Mouse (Mus musculus): ENCODE measurements at regions not wholly inside any gene's neighbourhood (a gene's known extent, or its start where the extent isn't known, plus 50 kb on each side); places are given as distances from the start of the nearest gene placed in this dataset.

- H3K4me1 ChIP-seq (ENCODE audit: control insufficient read depth, insufficient read depth, low read length), result no peaks in the 10 kb centered on the region
- H3K9ac ChIP-seq (ENCODE audit: low read length), result no peak overlapping the region
- WGBS, result 12% methylated on average over 2 of the region's 2 CpGs
- no peak overlapping the region for H3K4me3 ChIP-seq (ENCODE audit: low read depth, low read length)
- DNase-seq (ENCODE audit: low spot score) (peak; percentile 25), ATAC-seq (ENCODE audit: insufficient read depth, low FRiP score, low TSS enrichment) (peak; percentile 88)
- H3K27me3 ChIP-seq (ENCODE audit: control insufficient read depth, insufficient read depth, low read length), result no peaks in the 10 kb centered on the region
- no peaks in the 10 kb centered on the region for H3K9me3 ChIP-seq (ENCODE audit: control insufficient read depth, low read length)
- no peak overlapping the region for H3K27ac ChIP-seq (ENCODE audit: low read depth, low read length)
- no peaks in the 10 kb centered on the region for H3K36me3 ChIP-seq (ENCODE audit: control insufficient read depth, insufficient read depth, low read length)
- H3K4me2 ChIP-seq (ENCODE audit: low read depth), result no peak overlapping the region
These were observed 62.9 kb downstream of the Fam84a start for GRCm38 (mm10) chr12:14088960-14089359.

GRCm38 (mm10) chr12:14082771-14083170 lies 69.1 kb downstream of the Fam84a start:
- Histone ChIP-seq H3K4me3 (ENCODE audit: low read depth, low read length) (no peak overlapping the region), H3K9me3 (ENCODE audit: control insufficient read depth, low read length) (no peaks in the 10 kb centered on the region), H3K27me3 (ENCODE audit: control insufficient read depth, insufficient read depth, low read length) (no peaks in the 10 kb centered on the region), H3K9ac (ENCODE audit: low read length) (no peak overlapping the region), H3K27ac (ENCODE audit: low read depth, low read length) (no peak overlapping the region), H3K36me3 (ENCODE audit: control insufficient read depth, insufficient read depth, low read length) (no peaks in the 10 kb centered on the region), H3K4me2 (ENCODE audit: low read depth) (no peak overlapping the region), H3K4me1 (ENCODE audit: control insufficient read depth, insufficient read depth, low read length) (no peaks in the 10 kb centered on the region)
- ATAC-seq (ENCODE audit: insufficient read depth, low FRiP score, low TSS enrichment) (no peak), DNase-seq (ENCODE audit: low spot score) (no peak)
- 90% methylated on average over 3 of the region's 3 CpGs for WGBS

- no peak overlapping the region for H3K4me2 ChIP-seq (ENCODE audit: low read depth)
- H3K4me1 ChIP-seq (ENCODE audit: control insufficient read depth, insufficient read depth, low read length), result no peaks in the 10 kb centered on the region
- WGBS, result 77% methylated on average over 1 of the region's 1 CpGs
These were observed 72.0 kb downstream of the Fam84a start for GRCm38 (mm10) chr12:14079892-14080291.

GRCm38 (mm10) chr12:14069049-14069448 lies 82.8 kb downstream of the Fam84a start:
- ATAC-seq (ENCODE audit: insufficient read depth, low FRiP score, low TSS enrichment), result no peak

More at GRCm38 (mm10) chr12:14079892-14080291, 72.0 kb downstream of the Fam84a start:
- DNase-seq (ENCODE audit: low spot score), result no peak
- ATAC-seq (ENCODE audit: insufficient read depth, low FRiP score, low TSS enrichment), result no peak
- no peak overlapping the region for H3K27ac ChIP-seq (ENCODE audit: low read depth, low read length)
- H3K36me3 ChIP-seq (ENCODE audit: control insufficient read depth, insufficient read depth, low read length), result no peaks in the 10 kb centered on the region
- no peaks in the 10 kb centered on the region for H3K27me3 ChIP-seq (ENCODE audit: control insufficient read depth, insufficient read depth, low read length)
- H3K9me3 ChIP-seq (ENCODE audit: control insufficient read depth, low read length), result no peaks in the 10 kb centered on the region
- H3K4me3 ChIP-seq (ENCODE audit: low read depth, low read length), result no peak overlapping the region
- H3K9ac ChIP-seq (ENCODE audit: low read length), result no peak overlapping the region

GRCm38 (mm10) chr12:14065401-14065800 lies 86.5 kb downstream of the Fam84a start:
- Histone ChIP-seq H3K4me1 (ENCODE audit: control insufficient read depth, insufficient read depth, low read length) (no peaks in the 10 kb centered on the region), H3K27ac (ENCODE audit: low read depth, low read length) (no peak overlapping the region), H3K9me3 (ENCODE audit: control insufficient read depth, low read length) (no peaks in the 10 kb centered on the region), H3K4me2 (ENCODE audit: low read depth) (no peak overlapping the region), H3K9ac (ENCODE audit: low read length) (no peak overlapping the region), H3K27me3 (ENCODE audit: control insufficient read depth, insufficient read depth, low read length) (no peaks in the 10 kb centered on the region), H3K4me3 (ENCODE audit: low read depth, low read length) (no peak overlapping the region), H3K36me3 (ENCODE audit: control insufficient read depth, insufficient read depth, low read length) (no peaks in the 10 kb centered on the region)
- no peak for ATAC-seq (ENCODE audit: insufficient read depth, low FRiP score, low TSS enrichment)
- DNase-seq (ENCODE audit: low spot score), result no peak
- 74% methylated on average over 3 of the region's 3 CpGs for WGBS

More at GRCm38 (mm10) chr12:14069049-14069448, 82.8 kb downstream of the Fam84a start:
- no peaks in the 10 kb centered on the region for H3K9me3 ChIP-seq (ENCODE audit: control insufficient read depth, low read length)
- WGBS, result 84% methylated on average over 4 of the region's 4 CpGs
- H3K9ac ChIP-seq (ENCODE audit: low read length), result no peak overlapping the region
- H3K4me2 ChIP-seq (ENCODE audit: low read depth), result no peak overlapping the region
- H3K4me1 ChIP-seq (ENCODE audit: control insufficient read depth, insufficient read depth, low read length), result no peaks in the 10 kb centered on the region
- H3K36me3 ChIP-seq (ENCODE audit: control insufficient read depth, insufficient read depth, low read length), result no peaks in the 10 kb centered on the region
- no peak for DNase-seq (ENCODE audit: low spot score)
- H3K27ac ChIP-seq (ENCODE audit: low read depth, low read length), result no peak overlapping the region
- H3K27me3 ChIP-seq (ENCODE audit: control insufficient read depth, insufficient read depth, low read length), result no peaks in the 10 kb centered on the region
- no peak overlapping the region for H3K4me3 ChIP-seq (ENCODE audit: low read depth, low read length)

- ATAC-seq (ENCODE audit: insufficient read depth, low FRiP score, low TSS enrichment) (no peak), DNase-seq (ENCODE audit: low spot score) (no peak)
- Histone ChIP-seq H3K4me2 (ENCODE audit: low read depth) (no peak overlapping the region), H3K27me3 (ENCODE audit: control insufficient read depth, insufficient read depth, low read length) (no peaks in the 10 kb centered on the region), H3K27ac (ENCODE audit: low read depth, low read length) (no peak overlapping the region), H3K36me3 (ENCODE audit: control insufficient read depth, insufficient read depth, low read length) (no peaks in the 10 kb centered on the region), H3K9ac (ENCODE audit: low read length) (no peak overlapping the region), H3K4me1 (ENCODE audit: control insufficient read depth, insufficient read depth, low read length) (no peaks in the 10 kb centered on the region), H3K9me3 (ENCODE audit: control insufficient read depth, low read length) (no peaks in the 10 kb centered on the region), H3K4me3 (ENCODE audit: low read depth, low read length) (no peak overlapping the region)
- 82% methylated on average over 4 of the region's 4 CpGs for WGBS
These were observed 88.6 kb downstream of the Fam84a start for GRCm38 (mm10) chr12:14063276-14063675.

- Histone ChIP-seq H3K4me3 (ENCODE audit: low read depth, low read length) (no peak overlapping the region), H3K27me3 (ENCODE audit: control insufficient read depth, insufficient read depth, low read length) (no peaks in the 10 kb centered on the region), H3K27ac (ENCODE audit: low read depth, low read length) (no peak overlapping the region), H3K9me3 (ENCODE audit: control insufficient read depth, low read length) (no peaks in the 10 kb centered on the region), H3K4me2 (ENCODE audit: low read depth) (no peak overlapping the region), H3K4me1 (ENCODE audit: control insufficient read depth, insufficient read depth, low read length) (no peaks in the 10 kb centered on the region), H3K36me3 (ENCODE audit: control insufficient read depth, insufficient read depth, low read length) (no peaks in the 10 kb centered on the region), H3K9ac (ENCODE audit: low read length) (no peak overlapping the region)
- WGBS, result 86% methylated on average over 4 of the region's 4 CpGs
- DNase-seq (ENCODE audit: low spot score), result no peak
- ATAC-seq (ENCODE audit: insufficient read depth, low FRiP score, low TSS enrichment), result no peak
These were observed 95.7 kb downstream of the Fam84a start for GRCm38 (mm10) chr12:14056116-14056515.

GRCm38 (mm10) chr12:14032363-14032762 lies 119.5 kb downstream of the Fam84a start:
- no peak overlapping the region for H3K27ac ChIP-seq (ENCODE audit: low read depth, low read length)
- WGBS, result 92% methylated on average over 1 of the region's 1 CpGs
- H3K4me2 ChIP-seq (ENCODE audit: low read depth), result no peak overlapping the region
- H3K9me3 ChIP-seq (ENCODE audit: control insufficient read depth, low read length), result no peaks in the 10 kb centered on the region
- no peaks in the 10 kb centered on the region for H3K36me3 ChIP-seq (ENCODE audit: control insufficient read depth, insufficient read depth, low read length)
- no peaks in the 10 kb centered on the region for H3K4me1 ChIP-seq (ENCODE audit: control insufficient read depth, insufficient read depth, low read length)
- H3K9ac ChIP-seq (ENCODE audit: low read length), result no peak overlapping the region
- H3K27me3 ChIP-seq (ENCODE audit: control insufficient read depth, insufficient read depth, low read length), result no peaks in the 10 kb centered on the region
- DNase-seq (ENCODE audit: low spot score) (no peak), ATAC-seq (ENCODE audit: insufficient read depth, low FRiP score, low TSS enrichment) (no peak)
- H3K4me3 ChIP-seq (ENCODE audit: low read depth, low read length), result no peak overlapping the region

GRCm38 (mm10) chr12:14015271-14015670 lies 136.6 kb downstream of the Fam84a start:
- no peaks in the 10 kb centered on the region for H3K27me3 ChIP-seq (ENCODE audit: control insufficient read depth, insufficient read depth, low read length)
- no peaks in the 10 kb centered on the region for H3K4me1 ChIP-seq (ENCODE audit: control insufficient read depth, insufficient read depth, low read length)
- no peak for DNase-seq (ENCODE audit: low spot score)
- H3K4me2 ChIP-seq (ENCODE audit: low read depth), result no peak overlapping the region
- no peak overlapping the region for H3K9ac ChIP-seq (ENCODE audit: low read length)
- no peaks in the 10 kb centered on the region for H3K9me3 ChIP-seq (ENCODE audit: control insufficient read depth, low read length)
- ATAC-seq (ENCODE audit: insufficient read depth, low FRiP score, low TSS enrichment), result no peak
- H3K36me3 ChIP-seq (ENCODE audit: control insufficient read depth, insufficient read depth, low read length), result no peaks in the 10 kb centered on the region
- no peak overlapping the region for H3K4me3 ChIP-seq (ENCODE audit: low read depth, low read length)
- H3K27ac ChIP-seq (ENCODE audit: low read depth, low read length), result no peak overlapping the region

All from neural tube, embryonic 11.5 days (tissue).